Mouse (Mus musculus): ENCODE data around the gene B4galnt4. TPM values are rescaled to one million over a fixed set of nuclear protein-coding genes. Genes with fewer than 3 reads are reported as not detected.
"Not testable (repeated sequence)": the region's sequence is repeated elsewhere in the genome, so short reads cannot be mapped to it uniquely, and the experiment has no call there.

Gene B4galnt4
- polyA plus RNA-seq, 1 experiment from 2014 or later, result 46.5 TPM

DNA sequence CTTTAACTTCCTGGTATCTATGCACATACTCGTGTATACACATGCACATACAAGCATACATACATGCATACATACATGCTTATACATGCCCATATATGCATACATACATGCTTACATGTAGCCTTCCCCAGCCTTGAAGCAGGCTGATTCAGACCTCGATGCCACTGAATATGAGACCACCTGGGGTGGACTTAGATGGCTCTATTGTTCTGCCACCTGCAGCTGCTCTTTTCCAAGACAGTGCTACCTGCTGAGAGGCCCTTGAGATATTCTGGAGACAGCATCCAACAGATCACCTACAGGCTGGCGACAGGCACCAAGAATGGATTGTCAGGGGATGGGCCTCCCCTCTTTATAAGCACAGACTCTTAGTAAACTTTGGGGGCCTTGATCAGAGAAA is 30.5 kb upstream of the B4galnt4 start:
- ATAC-seq (ENCODE audit: low FRiP score), result no peak
- Histone ChIP-seq H3K4me2 (replicated peaks) (no peak overlapping the region), H3K4me3 (no peak overlapping the region), H3K9me3 (replicated peaks) (no peaks in the 10 kb centered on the region), H3K9ac (no peak overlapping the region), H3K36me3 (no peaks in the 10 kb centered on the region), H3K27me3 (no peaks in the 10 kb centered on the region), H3K4me1 (0 out of 2 replicates have a peak, but pooled peaks cover 5% of the 10 kb centered on the region), H3K27ac (no peak overlapping the region)
- 46% methylated on average over 3 of the region's 3 CpGs for WGBS

DNA sequence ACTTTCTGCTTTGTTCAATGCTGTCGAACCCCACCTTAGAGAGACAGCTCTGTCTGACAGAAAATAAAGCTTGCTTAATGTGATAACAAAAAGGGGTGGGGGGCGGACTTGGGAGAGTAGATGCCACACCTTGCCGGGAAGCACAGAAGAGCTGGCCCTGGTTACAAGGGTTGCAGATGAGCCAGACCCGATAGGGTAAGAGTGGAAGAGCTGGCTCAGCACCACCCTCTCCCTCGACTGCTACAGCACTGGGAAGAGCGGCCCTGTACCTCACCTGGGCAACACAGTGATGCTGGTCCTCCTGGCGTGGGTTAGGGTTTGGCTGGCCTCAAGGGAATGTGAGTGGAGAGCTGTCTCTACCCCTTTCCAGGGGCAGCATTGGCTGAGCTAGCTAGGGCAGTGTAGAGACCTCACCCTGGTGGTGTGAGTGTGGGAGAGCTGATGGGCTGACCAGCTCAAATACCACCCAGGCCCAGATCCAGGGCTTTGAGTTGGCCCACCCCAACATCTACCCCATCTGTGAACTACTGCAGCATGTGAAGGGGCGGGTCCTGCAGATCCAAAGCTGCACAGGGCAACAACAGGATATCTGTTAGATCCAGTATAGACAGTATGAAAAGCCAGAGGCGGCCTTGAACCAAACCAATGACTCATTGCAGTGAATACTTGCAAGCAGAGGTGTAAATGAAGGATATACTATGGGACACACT is 28.3 kb upstream of the B4galnt4 start:
- H3K9me3 ChIP-seq (replicated peaks), result no peaks in the 10 kb centered on the region
- no peak overlapping the region for H3K9ac ChIP-seq
- H3K36me3 ChIP-seq, result no peaks in the 10 kb centered on the region
- no peak for ATAC-seq (ENCODE audit: low FRiP score)
- H3K4me3 ChIP-seq, result no peak overlapping the region
- no peaks in the 10 kb centered on the region for H3K27me3 ChIP-seq
- 0 out of 2 replicates have a peak, but pooled peaks cover 2% of the 10 kb centered on the region for H3K4me1 ChIP-seq
- H3K27ac ChIP-seq, result no peak overlapping the region
- no peak overlapping the region for H3K4me2 ChIP-seq (replicated peaks)
- 84% methylated on average over 9 of the region's 9 CpGs for WGBS

GRCm38 (mm10) chr7:141036624-141037023 is 24.3 kb upstream of the B4galnt4 start:
- H3K4me2 ChIP-seq (replicated peaks); ATAC-seq (ENCODE audit: low FRiP score); H3K36me3 ChIP-seq; H3K4me1 ChIP-seq; H3K9me3 ChIP-seq (replicated peaks); H3K27ac ChIP-seq; H3K4me3 ChIP-seq; H3K27me3 ChIP-seq; H3K9ac ChIP-seq: not testable (repeated sequence)
- WGBS, result 75% methylated on average over 1 of the region's 2 CpGs

- Histone ChIP-seq H3K36me3 (no peaks in the 10 kb centered on the region), H3K27ac (no peak overlapping the region), H3K4me3 (no peak overlapping the region), H3K4me2 (replicated peaks) (no peak overlapping the region), H3K9ac (no peak overlapping the region), H3K4me1 (peaks cover 6% of the 10 kb centered on the region), H3K9me3 (replicated peaks) (no peaks in the 10 kb centered on the region), H3K27me3 (no peaks in the 10 kb centered on the region)
- ATAC-seq (ENCODE audit: low FRiP score), result no peak
- WGBS, result 82% methylated on average over 20 of the region's 21 CpGs
Observed at GRCm38 (mm10) chr7:141038090-141039032, 22.5 kb upstream of the B4galnt4 start.

DNA sequence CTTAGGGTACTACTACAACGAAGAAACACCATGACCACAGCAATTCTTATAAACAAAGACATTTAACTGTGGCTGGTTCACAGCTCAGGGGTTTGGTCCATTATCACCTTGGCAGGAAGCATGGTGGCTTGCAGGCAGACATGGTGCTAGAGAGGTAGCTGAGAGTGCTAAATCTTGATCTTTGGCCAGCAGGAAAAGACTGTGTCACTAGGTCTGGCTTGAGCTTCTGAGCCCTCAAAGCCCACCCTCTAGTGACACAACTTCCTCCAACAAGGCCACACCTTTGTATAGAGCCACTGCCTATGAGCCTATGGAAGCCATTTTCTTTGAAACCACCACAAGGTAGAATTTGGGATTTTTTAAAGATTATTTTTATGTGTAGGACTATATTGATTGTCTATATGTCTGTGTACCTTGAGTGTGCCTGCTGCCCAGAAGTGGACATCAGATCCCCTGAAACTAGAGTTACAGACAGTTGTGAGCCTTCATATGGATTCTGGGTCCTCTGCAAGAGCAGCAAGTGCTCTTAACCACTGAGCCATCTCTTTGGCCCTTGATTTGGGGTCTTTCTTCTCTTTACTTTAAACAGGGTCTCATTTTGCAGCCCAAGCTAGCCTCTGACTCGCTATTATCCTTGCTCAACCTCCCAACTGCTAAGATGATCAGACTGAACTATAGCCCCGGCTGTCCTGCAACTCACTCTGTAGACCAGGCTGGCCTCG is 21.4 kb upstream of the B4galnt4 start:
- WGBS, result 93% methylated on average over 4 of the region's 4 CpGs
- Histone ChIP-seq H3K9me3 (replicated peaks) (no peaks in the 10 kb centered on the region), H3K4me2 (replicated peaks) (no peak overlapping the region), H3K27me3 (no peaks in the 10 kb centered on the region), H3K4me1 (peaks cover 6% of the 10 kb centered on the region), H3K36me3 (no peaks in the 10 kb centered on the region), H3K9ac (no peak overlapping the region), H3K27ac (no peak overlapping the region), H3K4me3 (no peak overlapping the region)
- no peak for ATAC-seq (ENCODE audit: low FRiP score)

- Histone ChIP-seq H3K36me3 (no peaks in the 10 kb centered on the region), H3K4me3 (no peak overlapping the region; the same call in 1 of the 2 replicates), H3K4me2 (replicated peaks) (0 out of 2 replicates have a peak overlapping the region, but pooled peaks have one; percentile 27), H3K27ac (peak overlapping the region; percentile 71), H3K27me3 (no peaks in the 10 kb centered on the region), H3K9ac (no peak overlapping the region), H3K9me3 (replicated peaks) (no peaks in the 10 kb centered on the region), H3K4me1 (peaks cover 6% of the 10 kb centered on the region)
- ATAC-seq (ENCODE audit: low FRiP score), result no peak
- WGBS, result 44% methylated on average over 6 of the region's 9 CpGs
Observed at GRCm38 (mm10) chr7:141040867-141041606, 19.9 kb upstream of the B4galnt4 start.

- Histone ChIP-seq H3K36me3 (no peaks in the 10 kb centered on the region), H3K4me1 (peaks cover 6% of the 10 kb centered on the region), H3K4me3 (no peak overlapping the region), H3K4me2 (replicated peaks) (0 out of 2 replicates have a peak overlapping the region, but pooled peaks have one; percentile 27), H3K27ac (peak overlapping the region; percentile 55; the same call in 1 of the 2 replicates), H3K9ac (no peak overlapping the region), H3K27me3 (no peaks in the 10 kb centered on the region), H3K9me3 (replicated peaks) (no peaks in the 10 kb centered on the region)
- 35% methylated on average over 5 of the region's 5 CpGs for WGBS
- peak; percentile 63; the same call in 1 of the 2 replicates for ATAC-seq (ENCODE audit: low FRiP score)
Observed at GRCm38 (mm10) chr7:141041661-141042060, 19.2 kb upstream of the B4galnt4 start.

- H3K9ac ChIP-seq, result no peak overlapping the region
- H3K4me1 ChIP-seq, result peaks cover 11% of the 10 kb centered on the region
- no peak overlapping the region for H3K4me3 ChIP-seq
- no peak overlapping the region for H3K27ac ChIP-seq
- H3K36me3 ChIP-seq, result no peaks in the 10 kb centered on the region
- no peaks in the 10 kb centered on the region for H3K27me3 ChIP-seq
- 60% methylated on average over 4 of the region's 4 CpGs for WGBS
- ATAC-seq (ENCODE audit: low FRiP score), result no peak
- no peak overlapping the region for H3K4me2 ChIP-seq (replicated peaks)
- no peaks in the 10 kb centered on the region for H3K9me3 ChIP-seq (replicated peaks)
Observed at GRCm38 (mm10) chr7:141042539-141042938, 18.4 kb upstream of the B4galnt4 start.

GRCm38 (mm10) chr7:141046931-141047580 is 13.8 kb upstream of the B4galnt4 start:
- Histone ChIP-seq H3K36me3 (no peaks in the 10 kb centered on the region), H3K4me2 (replicated peaks) (peak overlapping the region; percentile 86), H3K27ac (no peak overlapping the region), H3K9me3 (replicated peaks) (no peaks in the 10 kb centered on the region), H3K4me3 (no peak overlapping the region), H3K4me1 (peaks cover 15% of the 10 kb centered on the region), H3K27me3 (no peaks in the 10 kb centered on the region), H3K9ac (no peak overlapping the region)
- whole genome bisulfite sequencing, result 69% methylated on average over 6 of the region's 6 CpGs
- ATAC-seq (ENCODE audit: low FRiP score), result no peak

DNA sequence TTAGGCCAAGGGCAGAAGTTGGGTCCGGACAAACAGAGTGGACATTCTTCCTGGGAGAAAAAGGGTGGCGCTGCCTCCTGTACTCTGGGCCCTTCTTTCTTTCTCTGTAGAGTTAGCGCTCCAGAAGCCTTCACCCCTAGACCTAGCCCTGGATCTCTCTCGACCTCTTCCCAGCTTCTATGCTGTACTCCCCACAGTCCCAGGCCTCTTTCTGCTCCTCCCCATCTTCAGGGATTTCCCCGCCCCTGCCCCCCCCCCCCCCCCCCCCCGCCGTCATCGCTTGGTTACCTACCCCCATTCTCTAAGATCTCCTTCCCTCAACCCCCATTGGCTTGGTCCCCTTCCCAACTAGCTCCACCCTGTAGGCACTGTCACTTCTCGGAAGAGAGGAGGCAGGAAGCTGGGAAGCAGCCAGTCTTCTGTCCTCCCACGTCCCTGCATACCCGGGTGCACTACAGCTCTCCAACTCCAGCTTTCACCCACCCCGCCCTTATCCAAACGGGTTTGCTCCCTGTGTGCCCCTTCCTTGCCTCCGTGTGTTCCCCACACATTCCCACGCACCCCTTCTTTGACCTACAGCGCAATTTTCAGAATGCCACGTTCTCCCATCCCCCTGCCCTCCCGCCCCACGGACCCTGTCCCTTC is 13.2 kb upstream of the B4galnt4 start:
- peak overlapping the region; percentile 37 for H3K4me3 ChIP-seq
- H3K36me3 ChIP-seq, result no peaks in the 10 kb centered on the region
- peak; percentile 85 for ATAC-seq (ENCODE audit: low FRiP score)
- peak overlapping the region; percentile 64 for H3K9ac ChIP-seq
- H3K4me1 ChIP-seq, result peaks cover 15% of the 10 kb centered on the region
- H3K9me3 ChIP-seq (replicated peaks), result no peaks in the 10 kb centered on the region
- peak overlapping the region; percentile 86 for H3K4me2 ChIP-seq (replicated peaks)
- 5% methylated on average over 15 of the region's 19 CpGs for WGBS
- H3K27me3 ChIP-seq, result no peaks in the 10 kb centered on the region
- peak overlapping the region; percentile 64; the same call in 1 of the 2 replicates for H3K27ac ChIP-seq

Measured in hindbrain, embryonic 12.5 days (tissue).